Mouse (Mus musculus): ENCODE measurements around the gene Inpp1. TPM values are rescaled to one million over a fixed set of nuclear protein-coding genes. Genes with fewer than 3 reads are reported as not detected.

Gene Inpp1
- total and polyA plus RNA-seq, 3 experiments, result 8.9 to 20.6 (median 18.3) TPM

DNA sequence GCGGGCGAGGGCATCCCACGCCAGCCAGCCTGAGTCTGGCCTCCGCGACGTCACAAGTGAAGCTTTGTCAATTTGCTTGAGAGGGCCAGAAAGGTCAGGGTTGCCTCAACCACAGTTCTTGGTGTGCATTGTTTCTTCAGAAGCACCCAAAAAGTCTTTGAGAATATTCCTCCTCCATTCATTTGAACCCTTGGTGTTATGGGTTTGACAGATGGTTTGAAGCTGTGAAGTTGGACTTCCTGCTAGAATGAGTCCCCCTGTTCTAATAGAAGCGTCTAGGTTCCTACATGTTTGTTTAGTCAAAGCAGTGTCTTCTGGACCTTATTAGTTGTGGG, 292 bp upstream of the Inpp1 start:
- Histone ChIP-seq H3K79me2 (replicated peaks; ENCODE audit: control insufficient read depth, insufficient read depth, low read length) (peaks cover 3% of the 10 kb centered on the region; the same call in 1 of the 2 replicates), H3K4me1 (ENCODE audit: control insufficient read depth, insufficient read depth, low read length) (peaks cover 8% of the 10 kb centered on the region), H3K36me3 (ENCODE audit: control insufficient read depth, insufficient read depth, low read length) (peaks cover 4% of the 10 kb centered on the region; the same call in 1 of the 2 replicates), H3K27ac (peak overlapping the region; percentile 85), H3K27me3 (ENCODE audit: control insufficient read depth, insufficient read depth, low read length) (no peaks in the 10 kb centered on the region), H3K4me3 (peak overlapping the region; percentile 81), H3K9ac (ENCODE audit: low read depth, low read length) (peak overlapping the region; percentile 93)
- WGBS, result 6% methylated on average over 7 of the region's 7 CpGs
- no peak for DNase-seq
- TF ChIP-seq POLR2A (IDR thresholded peaks at IDR 0.05; ENCODE audit: insufficient read depth, low read depth, low read length), result no peak
- TF ChIP-seq EP300 (IDR thresholded peaks at IDR 0.05; ENCODE audit: insufficient read depth, low read depth, low read length), result no peak
- no peak for TF ChIP-seq CTCF (IDR thresholded peaks at IDR 0.05)
- intact Hi-C loops (cut with DNase I), result loop anchor here (1.0 to 5.0 kb wide), 2 partner anchors 27 to 70 kb away; partner anchors contain the start of gene Hibch

- peak; percentile 36 to 52 for DNase-seq
- peak; percentile 32; the same call in 1 of the 2 replicates for TF ChIP-seq POLR2A (IDR thresholded peaks at IDR 0.05; ENCODE audit: insufficient read depth, low read depth, low read length)
- no peak for TF ChIP-seq CTCF (IDR thresholded peaks at IDR 0.05)
- peak overlapping the region; percentile 93 for H3K9ac ChIP-seq (ENCODE audit: low read depth, low read length)
- H3K27me3 ChIP-seq (ENCODE audit: control insufficient read depth, insufficient read depth, low read length), result no peaks in the 10 kb centered on the region
- WGBS, result 28% methylated on average over 13 of the region's 13 CpGs
- H3K79me2 ChIP-seq (replicated peaks; ENCODE audit: control insufficient read depth, insufficient read depth, low read length), result peaks cover 3% of the 10 kb centered on the region; the same call in 1 of the 2 replicates
- H3K4me3 ChIP-seq, result peak overlapping the region; percentile 81
- intact Hi-C loops (cut with DNase I), result loop anchor here (5.0 kb wide), 1 partner anchor 69 kb away; no protein-coding TSS in a partner anchor
- H3K36me3 ChIP-seq (ENCODE audit: control insufficient read depth, insufficient read depth, low read length), result peaks cover 4% of the 10 kb centered on the region; the same call in 1 of the 2 replicates
- H3K27ac ChIP-seq, result peak overlapping the region; percentile 85
- H3K4me1 ChIP-seq (ENCODE audit: control insufficient read depth, insufficient read depth, low read length), result peaks cover 9% of the 10 kb centered on the region
Observed at GRCm38 (mm10) chr1:52816232-52816891, 1.1 kb downstream of the Inpp1 start.

GRCm38 (mm10) chr1:52808456-52808855, 9.0 kb downstream of the Inpp1 start:
- intact Hi-C loops (cut with DNase I), result no loop called here
- Histone ChIP-seq H3K36me3 (ENCODE audit: control insufficient read depth, insufficient read depth, low read length) (peaks cover 14% of the 10 kb centered on the region), H3K9ac (ENCODE audit: low read depth, low read length) (no peak overlapping the region), H3K79me2 (replicated peaks; ENCODE audit: control insufficient read depth, insufficient read depth, low read length) (0 out of 2 replicates have a peak, but pooled peaks cover 3% of the 10 kb centered on the region), H3K4me1 (ENCODE audit: control insufficient read depth, insufficient read depth, low read length) (peaks cover 3% of the 10 kb centered on the region), H3K27ac (no peak overlapping the region), H3K27me3 (ENCODE audit: control insufficient read depth, insufficient read depth, low read length) (no peaks in the 10 kb centered on the region), H3K4me3 (no peak overlapping the region)
- TF ChIP-seq CTCF (IDR thresholded peaks at IDR 0.05) (no peak), POLR2A (IDR thresholded peaks at IDR 0.05; ENCODE audit: insufficient read depth, low read depth, low read length) (no peak), EP300 (IDR thresholded peaks at IDR 0.05; ENCODE audit: insufficient read depth, low read depth, low read length) (no peak)
- WGBS, result 71% methylated on average over 6 of the region's 6 CpGs
- DNase-seq, result no peak

- Histone ChIP-seq H3K27ac (no peak overlapping the region), H3K4me1 (ENCODE audit: control insufficient read depth, insufficient read depth, low read length) (peaks cover 11% of the 10 kb centered on the region), H3K27me3 (ENCODE audit: control insufficient read depth, insufficient read depth, low read length) (no peaks in the 10 kb centered on the region), H3K9ac (ENCODE audit: low read depth, low read length) (no peak overlapping the region), H3K36me3 (ENCODE audit: control insufficient read depth, insufficient read depth, low read length) (peaks cover 14% of the 10 kb centered on the region), H3K4me3 (no peak overlapping the region), H3K79me2 (replicated peaks; ENCODE audit: control insufficient read depth, insufficient read depth, low read length) (peaks cover 5% of the 10 kb centered on the region; the same call in 1 of the 2 replicates)
- 85% methylated on average over 1 of the region's 1 CpGs for WGBS
- TF ChIP-seq POLR2A (IDR thresholded peaks at IDR 0.05; ENCODE audit: insufficient read depth, low read depth, low read length), result no peak
- no peak for TF ChIP-seq CTCF (IDR thresholded peaks at IDR 0.05)
- no peak for TF ChIP-seq EP300 (IDR thresholded peaks at IDR 0.05; ENCODE audit: insufficient read depth, low read depth, low read length)
- intact Hi-C loops (cut with DNase I), result no loop called here
- DNase-seq, result no peak
Observed at GRCm38 (mm10) chr1:52805041-52805440, 12.4 kb downstream of the Inpp1 start.

DNA sequence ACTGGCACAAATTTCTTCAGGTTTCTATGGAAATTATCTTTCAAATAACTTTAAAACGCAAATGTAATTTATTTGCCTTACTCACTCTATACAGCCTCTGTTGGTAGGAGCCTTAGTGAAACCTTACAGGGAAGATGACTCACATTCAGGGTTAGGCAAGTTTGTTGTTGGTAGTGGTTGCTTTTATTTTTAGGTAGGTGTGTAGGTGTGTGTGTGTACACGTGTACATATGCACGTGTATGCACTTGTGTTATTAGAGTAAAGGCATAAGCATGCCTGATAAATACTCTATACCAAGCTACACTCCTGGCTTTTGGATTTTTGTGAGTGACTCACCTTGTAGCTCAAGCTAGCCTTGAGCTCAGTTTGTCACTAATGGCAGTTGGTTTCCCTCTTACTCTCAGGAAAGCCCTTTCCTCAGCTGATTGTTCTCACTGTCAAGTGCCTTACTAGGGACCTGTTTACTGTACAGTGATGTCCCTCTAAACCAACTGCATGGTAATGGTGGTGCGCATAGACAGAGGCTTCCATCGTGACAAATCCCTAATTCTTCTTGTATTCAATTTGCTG, 15.0 kb downstream of the Inpp1 start:
- TF ChIP-seq POLR2A (IDR thresholded peaks at IDR 0.05; ENCODE audit: insufficient read depth, low read depth, low read length) (no peak), CTCF (IDR thresholded peaks at IDR 0.05) (no peak)
- intact Hi-C loops (cut with DNase I), result loop anchor here (5.0 kb wide), 1 partner anchor 45 kb away; no protein-coding TSS in a partner anchor
- 80% methylated on average over 5 of the region's 5 CpGs for WGBS
- Histone ChIP-seq H3K4me3 (no peak overlapping the region), H3K27ac (no peak overlapping the region), H3K79me2 (replicated peaks; ENCODE audit: control insufficient read depth, insufficient read depth, low read length) (peaks cover 3% of the 10 kb centered on the region; the same call in 1 of the 2 replicates), H3K4me1 (ENCODE audit: control insufficient read depth, insufficient read depth, low read length) (peaks cover 19% of the 10 kb centered on the region), H3K27me3 (ENCODE audit: control insufficient read depth, insufficient read depth, low read length) (no peaks in the 10 kb centered on the region), H3K9ac (ENCODE audit: low read depth, low read length) (no peak overlapping the region), H3K36me3 (ENCODE audit: control insufficient read depth, insufficient read depth, low read length) (peaks cover 21% of the 10 kb centered on the region)
- no peak for DNase-seq

DNA sequence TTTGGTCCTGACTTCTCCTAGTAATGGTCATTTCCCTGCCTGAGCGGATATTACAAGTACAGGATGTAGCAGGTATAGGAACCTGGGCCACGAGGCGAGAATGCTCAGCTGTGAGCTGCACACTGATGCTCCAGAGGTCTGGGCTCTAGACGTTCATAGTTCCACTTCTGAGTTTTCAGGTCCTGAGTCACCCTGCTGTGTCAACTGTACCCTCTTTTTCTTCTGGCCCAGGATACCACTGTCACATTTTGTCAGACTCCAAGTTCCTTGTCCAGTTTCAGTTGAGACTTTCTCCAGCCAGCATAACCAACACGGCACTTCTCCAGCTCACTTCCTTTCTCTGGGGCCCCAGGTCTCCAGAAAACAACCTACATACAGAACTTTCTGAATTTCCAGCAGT, 15.8 kb downstream of the Inpp1 start:
- Histone ChIP-seq H3K9ac (ENCODE audit: low read depth, low read length) (no peak overlapping the region), H3K27me3 (ENCODE audit: control insufficient read depth, insufficient read depth, low read length) (no peaks in the 10 kb centered on the region), H3K4me3 (no peak overlapping the region), H3K36me3 (ENCODE audit: control insufficient read depth, insufficient read depth, low read length) (peaks cover 17% of the 10 kb centered on the region), H3K79me2 (replicated peaks; ENCODE audit: control insufficient read depth, insufficient read depth, low read length) (peaks cover 2% of the 10 kb centered on the region; the same call in 1 of the 2 replicates), H3K4me1 (ENCODE audit: control insufficient read depth, insufficient read depth, low read length) (peaks cover 19% of the 10 kb centered on the region), H3K27ac (no peak overlapping the region)
- peak in 1 of 2 experiments; percentile 7 for DNase-seq
- WGBS, result 63% methylated on average over 5 of the region's 5 CpGs
- no peak for TF ChIP-seq EP300 (IDR thresholded peaks at IDR 0.05; ENCODE audit: insufficient read depth, low read depth, low read length)
- no peak for TF ChIP-seq POLR2A (IDR thresholded peaks at IDR 0.05; ENCODE audit: insufficient read depth, low read depth, low read length)
- no peak for TF ChIP-seq CTCF (IDR thresholded peaks at IDR 0.05)
- intact Hi-C loops (cut with DNase I), result loop anchor here (5.0 kb wide), 1 partner anchor 46 kb away; no protein-coding TSS in a partner anchor

Data from heart, adult 2 months (tissue).